Mouse (Mus musculus) spleen, adult 18-20 months (tissue): ENCODE measurements around the gene Ikzf5.
"Not testable (repeated sequence)": the region's sequence is repeated elsewhere in the genome, so short reads cannot be mapped to it uniquely, and the experiment has no call there.

Source experiments
- DNase-seq, 2 experiments: peaks; one replicate each; pipeline ENCODE4 v3.0.0; 2022; ENCODE audit warnings: mixed read lengths in 2 of 2

Gene Ikzf5

GRCm38 (mm10) chr7:131410416-131411058, at the start of gene Ikzf5, which contains the start of gene Acadsb:
Gene Ikzf5 (minus strand): TSS chr7:131410521.
Gene Acadsb (plus strand): TSS chr7:131410601.
- DNase-seq: peak; percentile 98 to 99

DNA sequence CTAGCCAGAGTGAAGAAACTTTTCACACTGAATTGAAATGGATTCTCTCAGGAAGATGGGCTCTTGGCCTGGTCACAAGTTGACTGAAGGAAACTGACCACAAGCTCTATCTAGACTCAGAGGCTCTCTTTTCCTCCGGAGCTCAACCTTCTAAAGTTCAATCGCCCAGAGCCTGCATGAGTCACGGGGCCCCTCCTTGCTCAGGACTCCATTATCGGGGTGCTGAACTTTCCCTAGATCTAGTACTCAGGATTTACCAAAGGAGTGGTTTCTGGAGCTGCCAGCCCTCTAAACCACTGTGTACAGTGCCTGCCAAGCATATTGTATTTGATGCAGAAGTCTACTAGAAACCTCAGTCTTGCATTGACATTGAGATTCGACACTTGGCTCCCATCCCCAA, 46.4 kb upstream of the Ikzf5 start:
- DNase-seq: no peak

DNA sequence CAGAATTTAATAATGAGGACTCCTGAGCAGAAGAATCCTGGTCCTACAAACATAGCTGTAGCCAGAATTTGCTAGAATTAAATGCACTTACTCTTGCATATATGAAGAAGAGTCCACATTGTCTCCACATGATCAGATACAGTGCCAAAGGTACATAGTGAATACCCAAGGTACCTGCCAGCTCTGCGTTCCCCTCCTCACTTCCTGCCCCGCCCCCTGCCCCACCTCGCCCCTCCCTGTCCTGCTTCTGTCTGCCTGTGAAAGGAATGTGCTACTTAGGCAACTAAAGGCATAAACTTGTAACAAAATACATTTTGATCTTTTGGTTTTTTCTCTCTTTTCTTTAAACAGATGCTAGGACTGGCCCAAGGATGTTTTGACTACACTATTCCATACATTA, 26.7 kb upstream of the Ikzf5 start:
- no peak for DNase-seq

DNA sequence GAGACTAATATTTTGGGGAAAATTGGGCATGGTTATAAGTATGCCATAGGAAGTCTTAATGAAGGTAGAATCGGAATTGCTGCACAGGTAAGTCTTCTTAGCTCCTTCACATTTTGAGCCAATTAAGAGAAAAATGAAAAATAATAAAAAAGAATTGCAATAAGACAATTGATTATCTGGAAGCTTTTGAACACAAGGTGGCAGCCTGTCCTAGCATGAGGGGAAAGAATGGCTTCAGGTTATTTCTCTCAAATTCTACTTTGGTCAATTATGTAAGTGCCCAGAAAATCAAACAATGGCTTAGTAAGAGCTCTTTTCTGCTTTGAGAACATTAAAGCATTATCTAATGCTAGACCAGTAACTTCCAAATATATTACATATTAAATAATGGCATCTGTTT, 24.0 kb upstream of the Ikzf5 start:
- DNase-seq: no peak

- DNase-seq: no peak
Measured at GRCm38 (mm10) chr7:131432244-131432643, 21.9 kb upstream of the Ikzf5 start.

GRCm38 (mm10) chr7:131427331-131427730, 17.0 kb upstream of the Ikzf5 start:
- DNase-seq: no peak

DNA sequence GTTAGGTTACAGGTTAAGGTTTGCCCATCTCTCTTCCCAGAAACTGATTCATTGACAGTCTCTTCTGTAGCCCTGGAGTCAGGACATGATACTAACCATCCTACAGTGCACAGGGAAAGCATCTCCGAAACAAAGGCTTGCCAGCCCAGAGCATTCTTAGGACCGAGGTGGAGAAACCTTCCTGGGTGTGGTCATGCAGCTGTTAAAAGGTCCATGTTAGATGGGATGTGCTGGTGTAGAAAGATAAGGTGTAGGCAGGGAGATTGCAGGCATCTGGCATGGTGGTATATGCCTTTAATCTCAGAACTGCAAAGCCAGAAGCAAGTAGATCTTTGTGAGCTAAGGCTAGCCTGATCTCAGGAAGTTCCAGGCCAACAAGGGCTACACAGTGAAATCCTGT, 14.6 kb upstream of the Ikzf5 start:
- DNase-seq: no peak

- DNase-seq: no peak
Measured at GRCm38 (mm10) chr7:131417605-131418004, 7.3 kb upstream of the Ikzf5 start.

DNA sequence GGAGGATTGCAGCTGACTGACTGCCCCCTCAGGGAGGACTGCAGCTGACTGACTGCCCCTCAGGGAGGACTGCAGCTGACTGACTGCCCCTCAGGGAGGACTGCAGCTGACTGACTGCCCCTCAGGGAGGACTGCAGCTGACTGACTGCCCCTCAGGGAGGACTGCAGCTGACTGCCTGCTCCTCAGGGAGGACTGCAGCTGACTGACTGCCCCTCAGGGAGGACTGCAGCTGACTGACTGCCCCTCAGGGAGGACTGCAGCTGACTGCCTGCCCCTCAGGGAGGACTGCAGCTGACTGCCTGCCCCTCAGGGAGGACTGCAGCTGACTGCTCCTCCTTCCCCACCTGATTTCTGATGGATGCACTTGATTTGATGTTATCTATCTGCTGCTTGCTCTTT, 6.4 kb upstream of the Ikzf5 start:
- not testable (repeated sequence) for DNase-seq

GRCm38 (mm10) chr7:131411941-131412270, 1.6 kb upstream of the Ikzf5 start:
- no peak for DNase-seq

- no peak for DNase-seq
Measured at GRCm38 (mm10) chr7:131411221-131411940, 1.1 kb upstream of the Ikzf5 start.

GRCm38 (mm10) chr7:131409988-131410385, 334 bp downstream of the Ikzf5 start:
- DNase-seq: no peak

DNA sequence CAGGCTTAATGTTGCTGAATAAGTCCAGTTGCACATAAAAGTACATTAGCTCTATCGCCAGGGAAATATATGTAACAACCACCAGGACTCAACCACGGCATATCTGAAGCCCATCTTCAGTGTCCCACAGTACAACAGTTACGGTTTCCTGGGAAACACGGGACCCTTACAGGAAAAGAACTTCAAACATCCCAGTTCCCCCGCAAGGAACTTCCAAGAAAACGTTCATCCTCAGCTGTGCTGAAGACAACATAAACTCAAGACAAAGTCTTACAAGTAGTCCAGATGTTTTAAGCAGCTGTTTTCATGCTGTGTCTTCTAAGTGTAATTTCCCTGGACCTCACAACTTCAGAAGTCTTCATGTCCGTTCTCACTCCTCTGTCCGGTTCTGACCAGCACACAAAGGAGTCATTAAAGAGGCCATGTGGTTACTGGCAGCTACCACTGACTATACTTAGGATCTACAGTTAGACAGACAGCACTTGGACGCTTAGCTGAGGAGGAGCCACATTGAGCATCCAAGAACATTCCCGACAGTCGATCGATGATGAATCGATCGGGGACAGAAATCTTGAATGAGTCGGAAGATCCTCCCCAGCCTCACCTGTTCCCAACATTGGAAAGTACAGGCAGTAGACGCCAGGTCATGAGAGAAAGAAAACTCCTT, 867 bp downstream of the Ikzf5 start:
- no peak for DNase-seq

DNA sequence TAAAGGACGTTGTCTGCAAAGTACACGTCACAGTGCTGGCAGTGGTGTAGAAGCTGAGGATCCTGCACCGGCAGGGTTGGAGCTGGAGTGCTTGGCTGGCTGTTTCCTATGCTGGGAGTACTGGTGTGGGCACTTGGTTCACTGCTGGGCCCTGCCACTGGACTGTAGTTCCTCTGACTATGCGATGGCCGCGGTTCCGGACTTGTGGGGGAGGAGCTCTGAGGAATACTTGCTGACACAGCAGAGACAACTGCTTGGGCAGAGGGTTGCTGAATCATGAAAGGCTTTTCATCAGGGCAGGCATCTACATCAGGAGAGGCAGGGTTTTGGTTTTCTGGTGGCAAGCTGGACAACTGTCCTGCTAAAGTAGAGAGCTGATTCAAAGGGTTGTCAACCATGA, 18.6 kb downstream of the Ikzf5 start:
- DNase-seq: not testable (repeated sequence)

DNA sequence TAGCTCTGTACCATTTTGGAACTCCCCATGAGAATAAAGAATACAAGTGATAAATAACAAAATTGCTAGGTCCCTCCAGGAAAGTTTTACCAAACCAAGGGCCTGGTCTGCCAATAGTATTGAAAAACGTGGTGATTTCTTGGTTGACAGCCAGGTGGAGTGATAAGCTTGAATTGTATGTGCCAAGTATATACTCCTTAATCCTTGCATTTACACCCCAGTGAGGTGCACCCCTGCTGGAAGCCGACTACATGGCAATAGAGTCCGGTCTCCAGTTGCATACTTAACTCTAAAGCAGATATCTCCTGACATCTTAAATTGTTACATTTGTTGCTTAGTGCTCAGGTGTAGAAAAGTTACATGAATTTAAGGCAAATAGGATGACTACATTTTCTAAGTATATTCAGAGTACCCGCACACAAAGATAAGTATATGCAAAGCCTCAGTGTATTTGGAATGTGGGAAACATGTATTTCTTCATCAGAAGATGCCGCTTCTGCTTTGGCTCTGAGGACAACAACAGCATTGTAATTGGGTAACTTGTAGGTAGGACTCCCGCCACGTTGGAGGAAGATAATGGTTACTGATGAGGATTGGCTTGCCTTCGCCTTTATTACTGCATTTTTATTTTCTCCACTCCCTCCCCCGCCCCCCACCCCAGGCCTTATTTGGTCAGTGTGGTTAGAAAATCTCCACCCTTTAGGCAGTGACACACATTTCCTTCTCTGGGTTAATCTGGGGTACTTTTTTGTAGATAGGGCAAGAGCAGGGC, 38.3 kb downstream of the Ikzf5 start:
- DNase-seq: no peak

DNA sequence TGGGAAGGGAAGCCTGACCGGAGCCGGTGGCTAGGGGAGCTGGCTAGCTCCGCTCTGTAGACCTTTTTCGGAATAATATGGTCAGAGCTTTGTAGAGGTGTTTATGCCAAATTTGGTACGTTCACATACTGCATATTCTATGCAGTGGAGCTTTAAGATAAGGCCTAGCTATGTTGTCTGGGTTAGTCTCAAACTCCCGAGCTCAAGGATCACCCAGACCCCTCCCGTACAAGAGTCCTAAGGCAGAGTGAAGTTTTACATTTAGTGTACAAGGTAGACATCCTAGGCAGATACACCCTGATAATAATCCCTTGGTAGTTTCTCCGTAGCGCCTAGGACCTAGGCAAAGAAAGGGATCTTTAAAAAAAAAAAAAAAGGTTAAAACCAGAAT, 38.9 kb downstream of the Ikzf5 start:
- DNase-seq: no peak

- peak; percentile 75 to 87 for DNase-seq
Measured at GRCm38 (mm10) chr7:131370648-131371469, 39.5 kb downstream of the Ikzf5 start, which contains the start of gene Pstk. Gene Pstk (plus strand): TSS chr7:131371141.

- no peak for DNase-seq
Measured at GRCm38 (mm10) chr7:131364131-131364530, 46.2 kb downstream of the Ikzf5 start.

- peak; percentile 76 to 83 for DNase-seq
Measured at GRCm38 (mm10) chr7:131362615-131363300, 47.6 kb downstream of the Ikzf5 start, which contains the start of gene 2310057M21Rik. Gene 2310057M21Rik (minus strand): TSS chr7:131362759.

GRCm38 (mm10) chr7:131362269-131362614, 48.1 kb downstream of the Ikzf5 start:
- no peak for DNase-seq

GRCm38 (mm10) chr7:131356105-131356504, 54.2 kb downstream of the Ikzf5 start:
- DNase-seq: no peak
